Mouse (Mus musculus): ENCODE data around the gene Elmo1. TPM values are rescaled to one million over a fixed set of nuclear protein-coding genes. Genes with fewer than 3 reads are reported as not detected.

Elmo1 gene
- polyA plus RNA-seq, 1 experiment, result not detected

- no peak for TF ChIP-seq GATA1 (IDR thresholded peaks at IDR 0.05; ENCODE audit: low read length)
Observed at GRCm38 (mm10) chr13:20192009-20192584, 101.7 kb downstream of the Elmo1 start.

GRCm38 (mm10) chr13:20200582-20200981 lies 110.2 kb downstream of the Elmo1 start:
- no peak for TF ChIP-seq GATA1 (IDR thresholded peaks at IDR 0.05; ENCODE audit: low read length)

DNA sequence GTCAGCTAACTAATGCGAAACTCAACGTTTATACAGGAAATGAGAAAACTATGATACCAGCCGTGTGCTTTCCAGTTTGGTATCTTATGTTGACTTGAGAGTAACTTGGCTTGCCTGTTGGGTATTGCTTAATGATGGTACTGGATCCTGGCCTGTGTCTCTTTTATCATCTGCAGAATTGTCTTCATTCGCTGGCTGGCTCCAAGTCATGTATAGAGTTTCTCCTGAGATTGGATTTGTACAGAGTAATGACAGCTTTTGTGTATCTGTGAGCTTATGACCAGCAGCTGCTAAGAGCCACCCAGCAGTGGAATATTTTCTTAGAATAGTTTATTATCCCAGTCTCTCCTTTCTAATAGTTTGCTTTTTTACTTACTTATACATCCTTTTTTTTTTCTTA lies 112.2 kb downstream of the Elmo1 start:
- no peak for TF ChIP-seq GATA1 (IDR thresholded peaks at IDR 0.05; ENCODE audit: low read length)

DNA sequence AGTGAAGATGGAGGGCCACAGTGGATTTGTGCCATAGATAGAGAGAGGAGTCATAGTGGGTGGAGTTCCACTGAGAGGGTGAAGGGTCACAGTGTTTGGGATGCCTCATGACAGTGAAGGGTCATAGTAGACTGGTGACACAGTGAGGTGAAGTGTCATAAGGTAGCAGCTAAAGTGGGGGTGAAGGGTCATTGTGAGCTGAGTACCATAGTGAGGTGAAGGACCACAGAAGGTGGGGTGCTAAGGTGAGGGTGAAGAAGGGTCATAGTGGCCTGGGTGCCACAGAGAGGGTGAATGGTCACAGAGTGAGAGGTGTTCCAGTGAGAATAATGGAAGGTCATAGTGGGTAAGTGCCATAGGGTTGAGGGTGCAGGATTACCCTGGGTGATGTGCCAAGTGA lies 113.8 kb downstream of the Elmo1 start:
- TF ChIP-seq GATA1 (IDR thresholded peaks at IDR 0.05; ENCODE audit: low read length), result no peak

- no peak for TF ChIP-seq GATA1 (IDR thresholded peaks at IDR 0.05; ENCODE audit: low read length)
Observed at GRCm38 (mm10) chr13:20205007-20205745, 114.8 kb downstream of the Elmo1 start.

DNA sequence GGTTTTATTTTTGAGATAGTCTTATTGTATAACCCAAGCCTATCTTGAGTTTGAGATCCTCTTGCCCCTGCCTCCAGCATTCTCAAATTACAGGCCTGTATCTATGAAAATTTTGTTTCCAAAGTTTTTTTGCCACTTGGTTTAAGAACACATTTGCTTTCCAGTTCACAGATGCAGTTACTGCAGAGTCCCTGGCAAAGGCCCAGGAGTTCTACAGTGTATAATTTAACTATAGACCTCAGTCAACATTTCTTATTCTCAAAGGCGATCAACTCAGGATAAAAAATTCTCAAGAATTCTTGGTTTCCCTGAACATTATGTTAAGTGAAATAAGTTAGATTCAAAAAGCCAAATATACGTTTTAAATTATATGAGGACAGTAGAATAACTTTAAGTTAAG lies 115.3 kb downstream of the Elmo1 start:
- TF ChIP-seq GATA1 (IDR thresholded peaks at IDR 0.05; ENCODE audit: low read length), result no peak

DNA sequence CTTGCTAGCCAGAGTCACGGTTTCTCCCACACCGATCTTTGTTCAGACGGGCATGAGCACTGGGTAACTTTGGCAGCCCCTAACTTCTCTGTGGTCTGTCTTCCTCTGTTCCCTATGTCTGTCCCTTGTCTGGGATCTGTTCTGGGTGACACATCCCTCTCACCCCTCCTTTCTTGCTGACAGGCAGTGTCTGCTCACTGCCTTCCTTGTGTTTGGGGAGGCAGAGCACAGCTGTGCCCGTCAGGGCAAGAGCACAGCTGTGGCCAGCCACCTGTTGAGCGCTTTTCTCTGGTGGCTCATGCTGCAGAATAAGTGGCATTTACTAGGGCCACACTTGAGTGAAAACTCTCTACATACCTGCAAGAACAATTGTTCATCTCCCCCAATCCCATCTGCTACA lies 116.7 kb downstream of the Elmo1 start:
- TF ChIP-seq GATA1 (IDR thresholded peaks at IDR 0.05; ENCODE audit: low read length), result no peak

GRCm38 (mm10) chr13:20207950-20208642 lies 117.7 kb downstream of the Elmo1 start:
- no peak for TF ChIP-seq GATA1 (IDR thresholded peaks at IDR 0.05; ENCODE audit: low read length)

- no peak for TF ChIP-seq GATA1 (IDR thresholded peaks at IDR 0.05; ENCODE audit: low read length)
Observed at GRCm38 (mm10) chr13:20208867-20209266, 118.5 kb downstream of the Elmo1 start.

- TF ChIP-seq GATA1 (IDR thresholded peaks at IDR 0.05; ENCODE audit: low read length), result no peak
Observed at GRCm38 (mm10) chr13:20211780-20212179, 121.4 kb downstream of the Elmo1 start.

GRCm38 (mm10) chr13:20212665-20213064 lies 122.3 kb downstream of the Elmo1 start:
- no peak for TF ChIP-seq GATA1 (IDR thresholded peaks at IDR 0.05; ENCODE audit: low read length)

DNA sequence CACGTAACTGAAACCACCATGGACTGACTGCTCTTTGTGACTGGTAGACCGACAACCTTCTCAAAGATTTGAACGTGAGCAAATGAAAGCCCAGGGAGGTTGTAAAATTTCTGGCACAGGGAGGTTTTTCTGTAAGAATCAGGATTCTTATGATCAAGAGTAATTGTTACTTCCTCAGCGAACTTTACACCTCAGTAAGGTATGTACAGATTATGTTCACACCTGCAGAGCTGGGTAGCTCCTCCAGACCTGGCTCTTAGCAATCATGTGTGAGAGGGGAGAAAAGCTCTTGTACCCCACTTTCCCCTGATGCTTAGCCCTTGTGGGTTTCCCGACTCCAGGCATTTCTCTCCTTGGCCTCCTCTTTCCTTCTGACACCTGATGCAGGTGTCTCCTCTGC lies 123.5 kb downstream of the Elmo1 start:
- TF ChIP-seq GATA1 (IDR thresholded peaks at IDR 0.05; ENCODE audit: low read length), result no peak

- TF ChIP-seq GATA1 (IDR thresholded peaks at IDR 0.05; ENCODE audit: low read length), result no peak
Observed at GRCm38 (mm10) chr13:20217453-20218090, 127.2 kb downstream of the Elmo1 start.

GRCm38 (mm10) chr13:20218126-20218525 lies 127.7 kb downstream of the Elmo1 start:
- TF ChIP-seq GATA1 (IDR thresholded peaks at IDR 0.05; ENCODE audit: low read length), result no peak

GRCm38 (mm10) chr13:20220414-20220813 lies 130.0 kb downstream of the Elmo1 start:
- no peak for TF ChIP-seq GATA1 (IDR thresholded peaks at IDR 0.05; ENCODE audit: low read length)
